Mouse (Mus musculus): ENCODE results near the gene Id3.

DNA sequence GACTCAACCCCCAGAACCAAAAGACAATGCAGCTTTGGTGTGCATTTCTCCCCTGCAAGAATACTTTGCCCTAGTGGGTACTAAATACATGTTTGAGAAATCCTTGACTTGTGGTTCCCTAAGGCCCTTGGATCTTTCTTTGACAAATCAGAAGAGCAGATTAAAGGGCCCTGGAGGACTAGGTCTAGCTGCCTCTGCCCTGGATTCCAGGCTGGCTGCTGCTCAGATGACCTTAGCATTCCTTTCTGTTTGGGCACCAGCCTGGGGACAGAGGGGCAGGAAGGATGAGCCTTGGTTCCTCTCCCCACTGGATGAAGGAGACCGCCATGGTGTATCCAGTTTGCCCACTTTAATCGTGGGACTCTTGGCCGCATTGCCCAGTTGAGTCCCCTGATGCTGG lies 44.9 kb upstream of the Id3 start:
- no peak for TF ChIP-seq CTCF (IDR thresholded peaks at IDR 0.05; ENCODE audit: control insufficient read depth, insufficient read depth, low read length)
- TF ChIP-seq POLR2A (IDR thresholded peaks at IDR 0.05; ENCODE audit: borderline replicate concordance, control insufficient read depth, low read depth, low read length): no peak
